In the genomic region with DNA sequence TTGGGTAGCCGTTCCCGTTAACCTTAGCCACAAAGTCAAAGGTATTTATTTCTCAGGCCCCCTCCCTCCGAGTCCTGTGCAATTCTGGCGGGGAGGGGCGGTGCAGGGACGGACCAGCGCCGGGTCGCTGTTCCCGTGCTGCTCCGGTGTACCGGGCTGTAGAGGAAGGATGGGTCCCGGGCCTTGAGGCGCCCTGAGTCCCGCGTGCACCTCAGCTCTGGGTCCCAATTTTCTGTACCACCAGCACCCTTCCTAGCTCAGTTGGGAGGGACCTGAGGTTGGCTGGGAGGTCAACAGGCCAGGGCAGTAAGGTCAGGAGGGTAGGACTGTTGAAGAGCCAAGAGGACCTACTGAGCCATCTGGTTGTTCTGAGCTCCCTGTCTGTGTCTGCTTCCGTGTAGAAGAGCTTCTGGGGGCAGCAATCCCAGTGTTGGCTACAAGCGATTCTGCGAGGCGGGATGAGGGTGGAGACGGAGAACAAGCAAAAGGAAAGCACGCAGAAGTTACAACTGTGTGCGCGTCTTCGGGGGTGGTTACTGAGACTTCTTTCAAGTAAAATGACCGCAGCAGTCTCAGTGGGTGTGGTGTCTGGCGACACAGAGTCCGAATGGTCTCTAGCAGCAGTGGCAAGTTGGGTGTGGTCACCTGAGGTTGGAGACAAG, we compare ENCODE assay signal across 8 mouse cellular contexts. TPM values are rescaled to one million over a fixed set of nuclear protein-coding genes. Genes with fewer than 3 reads are reported as not detected.
DNase-seq lines count a peak whose midpoint lies in the region; ATAC-seq and TF ChIP-seq lines count a peak whose summit lies in the region.

No protein-coding gene starts in this region.

- no peak for DNase-seq in frontal cortex, postnatal 25 days (ENCODE audit: low spot score in 2 of 2)
- DNase-seq in CD4-positive, CD25-positive, alpha-beta regulatory T cell, adult 2 months (ENCODE audit: low read depth, low spot score): peak; percentile 45
- DNase-seq in hindbrain, embryonic 14.5 days (ENCODE audit: low spot score): peak; percentile 48
- DNase-seq in limb, embryonic 14.5 days (ENCODE audit: low spot score): peak; percentile 13
- peak; percentile 92 for DNase-seq in midbrain, embryonic 11.5 days (ENCODE audit: low spot score, missing footprints)
- DNase-seq in ovary, postnatal 36 days (ENCODE audit: low spot score): no peak

- ATAC-seq in frontal cortex, adult (ENCODE audit: low TSS enrichment): peak; percentile 53
- peak; percentile 73 for ATAC-seq in embryonic facial prominence, embryonic 12.5 days (ENCODE audit: insufficient number of reproducible peaks, insufficient read depth, low FRiP score, low TSS enrichment)
- ATAC-seq in hindbrain, embryonic 14.5 days (ENCODE audit: low FRiP score): peak; percentile 83
- peak; percentile 78 for ATAC-seq in limb, embryonic 14.5 days (ENCODE audit: low FRiP score, low read depth)
- ATAC-seq in midbrain, embryonic 11.5 days (ENCODE audit: low FRiP score): peak; percentile 82

- H3K36me3 ChIP-seq in embryonic facial prominence, embryonic 12.5 days: peaks cover 31% of the 10 kb centered on the region
- peaks cover 31% of the 10 kb centered on the region for H3K36me3 ChIP-seq in hindbrain, embryonic 14.5 days (replicated peaks; ENCODE audit: control insufficient read depth, insufficient read depth)
- H3K36me3 ChIP-seq in limb, embryonic 14.5 days (ENCODE audit: control insufficient read depth, insufficient read depth, low read length): peaks cover 30% of the 10 kb centered on the region
- H3K36me3 ChIP-seq in midbrain, embryonic 11.5 days (ENCODE audit: control insufficient read depth, insufficient read depth, low read length): peaks cover 15% of the 10 kb centered on the region

- H3K27ac ChIP-seq in embryonic facial prominence, embryonic 12.5 days: peak overlapping the region; percentile 52
- peak overlapping the region; percentile 95 for H3K27ac ChIP-seq in hindbrain, embryonic 14.5 days
- peak overlapping the region; percentile 67 for H3K27ac ChIP-seq in limb, embryonic 14.5 days (replicated peaks; ENCODE audit: low read depth, low read length)
- H3K27ac ChIP-seq in midbrain, embryonic 11.5 days (ENCODE audit: low read depth, low read length): peak overlapping the region; percentile 81

- H3K4me3 ChIP-seq in embryonic facial prominence, embryonic 12.5 days: peak overlapping the region; percentile 60
- peak overlapping the region; percentile 47 for H3K4me3 ChIP-seq in hindbrain, embryonic 14.5 days (replicated peaks; ENCODE audit: low read length)
- H3K4me3 ChIP-seq in limb, embryonic 14.5 days (replicated peaks; ENCODE audit: low read length): peak overlapping the region; percentile 73
- peak overlapping the region; percentile 66 for H3K4me3 ChIP-seq in midbrain, embryonic 11.5 days (ENCODE audit: low read depth, low read length)

- H3K27me3 ChIP-seq in embryonic facial prominence, embryonic 12.5 days: no peaks in the 10 kb centered on the region
- H3K27me3 ChIP-seq in hindbrain, embryonic 14.5 days (ENCODE audit: control insufficient read depth, insufficient read depth, low read length): no peaks in the 10 kb centered on the region
- H3K27me3 ChIP-seq in limb, embryonic 14.5 days (ENCODE audit: control insufficient read depth, insufficient read depth, low read length): no peaks in the 10 kb centered on the region
- no peaks in the 10 kb centered on the region for H3K27me3 ChIP-seq in midbrain, embryonic 11.5 days (ENCODE audit: control insufficient read depth, insufficient read depth, low read length)

- peaks cover 5% of the 10 kb centered on the region; the same call in 1 of the 2 replicates for H3K4me1 ChIP-seq in embryonic facial prominence, embryonic 12.5 days
- peaks cover 13% of the 10 kb centered on the region for H3K4me1 ChIP-seq in hindbrain, embryonic 14.5 days (replicated peaks; ENCODE audit: control insufficient read depth, insufficient read depth, low read length)
- 0 out of 2 replicates have a peak, but pooled peaks cover 7% of the 10 kb centered on the region for H3K4me1 ChIP-seq in limb, embryonic 14.5 days (ENCODE audit: control insufficient read depth, insufficient read depth, low read length)
- H3K4me1 ChIP-seq in midbrain, embryonic 11.5 days (ENCODE audit: control insufficient read depth, insufficient read depth, low read length): peaks cover 8% of the 10 kb centered on the region

- H3K9me3 ChIP-seq in embryonic facial prominence, embryonic 12.5 days: peaks cover 14% of the 10 kb centered on the region
- peaks cover 12% of the 10 kb centered on the region for H3K9me3 ChIP-seq in hindbrain, embryonic 14.5 days (ENCODE audit: control insufficient read depth, low read length)
- H3K9me3 ChIP-seq in limb, embryonic 14.5 days (ENCODE audit: control insufficient read depth, low read length): peaks cover 13% of the 10 kb centered on the region
- no peaks in the 10 kb centered on the region; the same call in 1 of the 2 replicates for H3K9me3 ChIP-seq in midbrain, embryonic 11.5 days (ENCODE audit: control insufficient read depth, low read length)

- WGBS in embryonic facial prominence, embryonic 12.5 days: 4% methylated on average over 28 of the region's 28 CpGs
- under 1% methylated on average over 28 of the region's 28 CpGs for WGBS in hindbrain, embryonic 14.5 days
- WGBS in limb, embryonic 14.5 days: under 1% methylated on average over 28 of the region's 28 CpGs
- 2% methylated on average over 28 of the region's 28 CpGs for WGBS in midbrain, embryonic 11.5 days

- peak overlapping the region; percentile 81 for H3K4me2 ChIP-seq in embryonic facial prominence, embryonic 12.5 days (replicated peaks)
- H3K4me2 ChIP-seq in hindbrain, embryonic 14.5 days (replicated peaks): peak overlapping the region; percentile 72
- peak overlapping the region; percentile 94 for H3K4me2 ChIP-seq in limb, embryonic 14.5 days (replicated peaks; ENCODE audit: low read depth, low read length, severe bottlenecking)
- peak overlapping the region; percentile 85 for H3K4me2 ChIP-seq in midbrain, embryonic 11.5 days

- H3K9ac ChIP-seq in embryonic facial prominence, embryonic 12.5 days: peak overlapping the region; percentile 72
- H3K9ac ChIP-seq in hindbrain, embryonic 14.5 days: peak overlapping the region; percentile 85
- H3K9ac ChIP-seq in limb, embryonic 14.5 days (ENCODE audit: low read depth, low read length, severe bottlenecking): peak overlapping the region; percentile 79
- H3K9ac ChIP-seq in midbrain, embryonic 11.5 days (ENCODE audit: low read length): peak overlapping the region; percentile 91

- TF ChIP-seq POLR2A in limb, embryonic 14.5 days (IDR thresholded peaks at IDR 0.05; ENCODE audit: borderline replicate concordance, extremely low read depth, insufficient read depth, insufficient read length): no peak

RNA-seq across cellular contexts. Expression of gene Zfp775, which starts 0.3 kb away (rescaled TPM):
- polyA plus RNA-seq in embryonic facial prominence, embryonic 12.5 days (2016; fragmentation: Nextera tagmentation; extraction: Ambion mirVana): 10.6 and 11.0 TPM in 2 replicates
- 11.8 and 13.6 TPM in 2 replicates for polyA plus RNA-seq in hindbrain, embryonic 14.5 days (2014; fragmentation: Nextera tagmentation; extraction: Ambion mirVana)
- polyA plus RNA-seq in limb, embryonic 14.5 days (2012; rRNA removed): 4.8 and 6.4 TPM in 2 replicates
- polyA plus RNA-seq in limb, embryonic 14.5 days (2014; fragmentation: Nextera tagmentation; extraction: Ambion mirVana): 5.8 and 5.9 TPM in 2 replicates
- 7.8 and 9.3 TPM in 2 replicates for polyA plus RNA-seq in midbrain, embryonic 11.5 days (2014; fragmentation: Nextera tagmentation; extraction: Ambion mirVana)

RNA-seq across cellular contexts. Expression of gene Gm44965, which starts 8.5 kb away (rescaled TPM):
- polyA plus RNA-seq in embryonic facial prominence, embryonic 12.5 days (2016; fragmentation: Nextera tagmentation; extraction: Ambion mirVana): not detected in 2 replicates
- polyA plus RNA-seq in hindbrain, embryonic 14.5 days (2014; fragmentation: Nextera tagmentation; extraction: Ambion mirVana): 0.74 and 0.78 TPM in 2 replicates
- not detected in 2 replicates for polyA plus RNA-seq in limb, embryonic 14.5 days (2012; rRNA removed)
- polyA plus RNA-seq in limb, embryonic 14.5 days (2014; fragmentation: Nextera tagmentation; extraction: Ambion mirVana): not detected in 2 replicates
- not detected in 2 replicates for polyA plus RNA-seq in midbrain, embryonic 11.5 days (2014; fragmentation: Nextera tagmentation; extraction: Ambion mirVana)

RNA-seq across cellular contexts. Expression of gene Repin1, which starts 8.5 kb away (rescaled TPM):
- polyA plus RNA-seq in embryonic facial prominence, embryonic 12.5 days (2016; fragmentation: Nextera tagmentation; extraction: Ambion mirVana): 35.0 and 35.2 TPM in 2 replicates
- 37.4 and 41.7 TPM in 2 replicates for polyA plus RNA-seq in hindbrain, embryonic 14.5 days (2014; fragmentation: Nextera tagmentation; extraction: Ambion mirVana)
- polyA plus RNA-seq in limb, embryonic 14.5 days (2012; rRNA removed): 35.2 and 55.3 TPM in 2 replicates
- 23.3 and 25.7 TPM in 2 replicates for polyA plus RNA-seq in limb, embryonic 14.5 days (2014; fragmentation: Nextera tagmentation; extraction: Ambion mirVana)
- polyA plus RNA-seq in midbrain, embryonic 11.5 days (2014; fragmentation: Nextera tagmentation; extraction: Ambion mirVana): 39.9 and 44.1 TPM in 2 replicates

RNA-seq across cellular contexts. Expression of gene Gm45021, which starts 12.8 kb away (rescaled TPM):
- not detected in 2 replicates for polyA plus RNA-seq in embryonic facial prominence, embryonic 12.5 days (2016; fragmentation: Nextera tagmentation; extraction: Ambion mirVana)
- not detected in 2 replicates for polyA plus RNA-seq in hindbrain, embryonic 14.5 days (2014; fragmentation: Nextera tagmentation; extraction: Ambion mirVana)
- 0.78 TPM in 1 of 2 replicates, not detected in the other for polyA plus RNA-seq in limb, embryonic 14.5 days (2012; rRNA removed)
- polyA plus RNA-seq in limb, embryonic 14.5 days (2014; fragmentation: Nextera tagmentation; extraction: Ambion mirVana): 0.94 TPM in 1 of 2 replicates, not detected in the other
- not detected in 2 replicates for polyA plus RNA-seq in midbrain, embryonic 11.5 days (2014; fragmentation: Nextera tagmentation; extraction: Ambion mirVana)

RNA-seq across cellular contexts. Expression of gene AI854703, which starts 24.4 kb away (rescaled TPM):
- 1.5 and 2.0 TPM in 2 replicates for polyA plus RNA-seq in embryonic facial prominence, embryonic 12.5 days (2016; fragmentation: Nextera tagmentation; extraction: Ambion mirVana)
- 23.1 and 25.7 TPM in 2 replicates for polyA plus RNA-seq in hindbrain, embryonic 14.5 days (2014; fragmentation: Nextera tagmentation; extraction: Ambion mirVana)
- polyA plus RNA-seq in limb, embryonic 14.5 days (2012; rRNA removed): 1.1 and 1.5 TPM in 2 replicates
- polyA plus RNA-seq in limb, embryonic 14.5 days (2014; fragmentation: Nextera tagmentation; extraction: Ambion mirVana): 0.76 and 0.87 TPM in 2 replicates
- polyA plus RNA-seq in midbrain, embryonic 11.5 days (2014; fragmentation: Nextera tagmentation; extraction: Ambion mirVana): 0.52 and 0.82 TPM in 2 replicates

Comparison
In these comparisons a context has a peak if more than half of its experiments do, and no peak if none do; other contexts are left out.
1. DNase-seq: peak in CD4-positive, CD25-positive, alpha-beta regulatory T cell, adult 2 months (single experiment), hindbrain, embryonic 14.5 days (single experiment), limb, embryonic 14.5 days (single experiment) and midbrain, embryonic 11.5 days (single experiment); none in frontal cortex, postnatal 25 days (0 of 2) and ovary, postnatal 36 days (single experiment).
2. Peak in every context shown above with its lines, with median percentiles within 50 percentile points of each other: ATAC-seq, H3K27ac ChIP-seq, H3K4me2 ChIP-seq, H3K4me3 ChIP-seq and H3K9ac ChIP-seq.